Mouse (Mus musculus) ES-Bruce4 (cell line): ENCODE measurements at regions not wholly inside any gene's neighbourhood (a gene's known extent, or its start where the extent isn't known, plus 50 kb on each side); places are given as distances from the start of the nearest gene placed in this dataset.

Source experiments
- CTCF ChIP-seq: IDR thresholded peaks from one replicate; pipeline ENCODE4 v1.8.1; 2011; ENCODE audit warnings: low read depth, low read length
- EP300 ChIP-seq: IDR thresholded peaks from 2 replicates; pipeline ENCODE4 v1.6.1; 2011; ENCODE audit warnings: low read depth, low read length; ENCODE audit not compliant: insufficient read depth

- TF ChIP-seq EP300 = no peak
- TF ChIP-seq CTCF = no peak
Measured at GRCm38 (mm10) chr1:55904571-55904970, 498.9 kb downstream of the Plcl1 start.
